Mouse (Mus musculus) myocyte (in vitro differentiated cells): ENCODE measurements at regions not wholly inside any gene's neighbourhood (a gene's known extent, or its start where the extent isn't known, plus 50 kb on each side); places are given as distances from the start of the nearest gene placed in this dataset.

Experiments
- H3K27me3 ChIP-seq: one replicate; pipeline ENCODE4 v1.6.1; 2011; ENCODE audit not compliant: control insufficient read depth, insufficient read depth, insufficient read length
- H3K36me3 ChIP-seq: one replicate; pipeline ENCODE4 v1.6.1; 2011; ENCODE audit not compliant: control insufficient read depth, insufficient read depth
- H3K4me2 ChIP-seq: one replicate; pipeline ENCODE4 v1.6.1; 2011; ENCODE audit warnings: low read depth, control low read depth
- H3K4me3 ChIP-seq: one replicate; pipeline ENCODE4 v1.5.1; 2011; ENCODE audit warnings: mild to moderate bottlenecking, control low read depth, moderate library complexity
- H3K79me2 ChIP-seq: one replicate; pipeline ENCODE4 v1.6.1; 2011; ENCODE audit not compliant: control insufficient read depth, insufficient read depth
- H3ac ChIP-seq: one replicate; pipeline ENCODE4 v1.6.1; 2011; ENCODE audit not compliant: control insufficient read depth, insufficient read length
- CEBPB ChIP-seq: IDR thresholded peaks from 2 replicates; pipeline ENCODE4 v1.6.1; 2011; ENCODE audit warnings: mild to moderate bottlenecking, moderate library complexity; ENCODE audit not compliant: poor library complexity, insufficient read depth, severe bottlenecking
- E2F4 ChIP-seq: IDR thresholded peaks from one replicate; pipeline ENCODE4 v1.6.1; 2011; ENCODE audit warnings: mild to moderate bottlenecking, control low read depth, moderate library complexity; ENCODE audit not compliant: insufficient read depth
- MAX ChIP-seq: IDR thresholded peaks from one replicate; pipeline ENCODE4 v1.6.1; 2011; ENCODE audit warnings: low read depth, mild to moderate bottlenecking, control low read depth
- MYOD1 ChIP-seq, 3 experiments: IDR thresholded peaks; one replicate each; pipeline ENCODE4 v1.6.1; 2011; ENCODE audit warnings: control low read depth in 2 of 3, low read depth in 2 of 3, mild to moderate bottlenecking in 2 of 3, moderate library complexity in 1 of 3; ENCODE audit not compliant: insufficient read length in 2 of 3, control insufficient read depth in 1 of 3
- MYOG ChIP-seq, 3 experiments: IDR thresholded peaks; one replicate each; pipeline ENCODE4 v1.6.1; 2011; ENCODE audit warnings: control low read depth in 2 of 3, low read depth in 2 of 3, mild to moderate bottlenecking in 2 of 3; ENCODE audit not compliant: insufficient read length in 2 of 3, control insufficient read depth in 1 of 3, insufficient read depth in 1 of 3
- POLR2A ChIP-seq: IDR thresholded peaks from one replicate; pipeline ENCODE4 v1.6.1; 2011; ENCODE audit warnings: low read depth, mild to moderate bottlenecking, control low read depth, moderate library complexity; ENCODE audit not compliant: insufficient read length
- POLR2AphosphoS2 ChIP-seq: IDR thresholded peaks from one replicate; pipeline ENCODE4 v1.6.1; 2011; ENCODE audit warnings: low read depth, control low read depth; ENCODE audit not compliant: insufficient read length
- REST ChIP-seq: IDR thresholded peaks from one replicate; pipeline ENCODE4 v1.6.1; 2011; ENCODE audit warnings: mild to moderate bottlenecking, control low read depth, moderate library complexity; ENCODE audit not compliant: insufficient read depth, insufficient read length
- SRF ChIP-seq: IDR thresholded peaks from one replicate; pipeline ENCODE4 v1.6.1; 2011; ENCODE audit warnings: low read depth; ENCODE audit not compliant: control insufficient read depth, insufficient read length
- TCF12 ChIP-seq: IDR thresholded peaks from one replicate; pipeline ENCODE4 v1.6.1; 2011; ENCODE audit warnings: mild to moderate bottlenecking, control low read depth; ENCODE audit not compliant: poor library complexity, insufficient read depth, severe bottlenecking
- TCF3 ChIP-seq: IDR thresholded peaks from one replicate; pipeline ENCODE4 v1.6.1; 2011; ENCODE audit warnings: low read depth, control low read depth; ENCODE audit not compliant: insufficient read length
- USF1 ChIP-seq: IDR thresholded peaks from one replicate; pipeline ENCODE4 v1.6.1; 2011; ENCODE audit warnings: low read depth, mild to moderate bottlenecking, control low read depth, moderate library complexity

DNA sequence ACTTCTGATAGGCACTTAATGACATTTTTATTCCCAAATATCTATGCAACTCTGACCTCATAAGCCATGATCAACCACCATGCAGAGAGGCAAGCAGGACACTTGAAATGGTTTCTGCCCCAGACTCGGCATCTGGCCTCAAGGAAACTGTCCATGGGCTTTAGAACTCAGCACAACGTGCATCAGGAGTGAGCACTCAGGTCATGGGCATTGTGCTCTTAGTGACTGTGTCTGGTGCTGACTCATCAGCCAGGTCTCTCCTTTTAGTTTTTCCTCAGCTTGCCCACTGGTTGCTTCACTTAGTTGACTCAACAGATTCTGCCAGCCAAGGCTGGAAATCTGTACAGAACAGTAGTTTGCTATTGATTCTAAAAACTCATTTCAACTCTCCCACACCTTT lies 251.1 kb downstream of the Rwdd3 start:
- Histone ChIP-seq H3K79me2 (no peaks in the 10 kb centered on the region), H3K27me3 (no peaks in the 10 kb centered on the region), H3ac (no peak overlapping the region), H3K4me3 (no peak overlapping the region), H3K4me2 (no peak overlapping the region), H3K36me3 (no peaks in the 10 kb centered on the region)
- TF ChIP-seq CEBPB (no peak), SRF (no peak), MAX (no peak), REST (no peak), TCF12 (no peak), TCF3 (no peak), USF1 (no peak), POLR2A (no peak), MYOD1 (IDR thresholded peaks at IDR 0.05; ENCODE audit: control insufficient read depth in 1 of 3, insufficient read length in 2 of 3, low read depth in 2 of 3) (no peak), MYOG (IDR thresholded peaks at IDR 0.05; ENCODE audit: control insufficient read depth in 1 of 3, insufficient read depth in 1 of 3, insufficient read length in 2 of 3, low read depth in 2 of 3) (no peak), POLR2AphosphoS2 (no peak), E2F4 (no peak)

GRCm38 (mm10) chr3:120898931-120899330 lies 272.6 kb downstream of the Rwdd3 start:
- Histone ChIP-seq H3ac (no peak overlapping the region), H3K36me3 (no peaks in the 10 kb centered on the region), H3K79me2 (no peaks in the 10 kb centered on the region), H3K27me3 (no peaks in the 10 kb centered on the region), H3K4me3 (no peak overlapping the region), H3K4me2 (no peak overlapping the region)
- TF ChIP-seq TCF3 (no peak), MAX (no peak), USF1 (no peak), POLR2A (no peak), SRF (no peak), REST (no peak)

DNA sequence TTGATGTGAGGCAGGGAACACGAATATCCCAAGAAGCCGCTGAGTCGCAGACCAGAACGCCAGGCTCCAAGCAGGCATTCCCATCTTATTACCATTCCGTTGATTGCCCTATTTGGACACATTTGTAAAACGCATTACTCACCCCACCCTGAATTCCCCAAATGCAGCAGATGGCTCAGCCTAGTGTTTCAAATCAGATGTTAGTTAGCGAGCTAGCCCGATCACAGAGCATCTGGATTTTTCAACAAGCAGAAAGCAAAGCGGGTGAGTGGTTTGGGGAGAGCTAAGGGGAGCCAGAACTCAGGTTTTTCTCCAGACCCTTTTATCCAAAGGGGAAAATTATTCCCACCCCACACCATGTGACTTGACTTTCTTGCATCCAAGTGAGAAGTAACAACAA lies 273.2 kb downstream of the Rwdd3 start:
- no peaks in the 10 kb centered on the region for H3K79me2 ChIP-seq
- no peak overlapping the region for H3K4me2 ChIP-seq
- H3K4me3 ChIP-seq = no peak overlapping the region
- TF ChIP-seq E2F4 (no peak), CEBPB (no peak), MYOD1 (IDR thresholded peaks at IDR 0.05; ENCODE audit: control insufficient read depth in 1 of 3, insufficient read length in 2 of 3, low read depth in 2 of 3) (no peak), POLR2AphosphoS2 (no peak), USF1 (no peak), TCF12 (no peak), REST (no peak), POLR2A (no peak), MAX (no peak), SRF (no peak), MYOG (IDR thresholded peaks at IDR 0.05; ENCODE audit: control insufficient read depth in 1 of 3, insufficient read depth in 1 of 3, insufficient read length in 2 of 3, low read depth in 2 of 3) (no peak), TCF3 (no peak)
- H3K27me3 ChIP-seq = no peaks in the 10 kb centered on the region
- H3ac ChIP-seq = no peak overlapping the region
- no peaks in the 10 kb centered on the region for H3K36me3 ChIP-seq

- no peaks in the 10 kb centered on the region for H3K79me2 ChIP-seq
- no peak overlapping the region for H3ac ChIP-seq
- H3K4me2 ChIP-seq = no peak overlapping the region
- no peaks in the 10 kb centered on the region for H3K36me3 ChIP-seq
- no peak overlapping the region for H3K4me3 ChIP-seq
- TF ChIP-seq TCF3 (no peak), SRF (no peak)
- H3K27me3 ChIP-seq = no peaks in the 10 kb centered on the region
These were observed 273.7 kb downstream of the Rwdd3 start for GRCm38 (mm10) chr3:120897758-120898157.

GRCm38 (mm10) chr3:120897221-120897620 lies 274.3 kb downstream of the Rwdd3 start:
- H3K36me3 ChIP-seq = no peaks in the 10 kb centered on the region
- no peak overlapping the region for H3ac ChIP-seq
- no peaks in the 10 kb centered on the region for H3K79me2 ChIP-seq
- H3K27me3 ChIP-seq = no peaks in the 10 kb centered on the region
- TF ChIP-seq E2F4 (no peak), POLR2A (no peak)
- H3K4me3 ChIP-seq = no peak overlapping the region
- H3K4me2 ChIP-seq = no peak overlapping the region
